Mouse (Mus musculus) liver, postnatal 0 days (tissue): ENCODE measurements around the gene Best2.

Source experiments
- CTCF ChIP-seq: sonication (generic); IDR thresholded peaks from 2 replicates; pipeline ENCODE4 v1.5.1; 2016; ENCODE audit warnings: antibody characterized with exemption, low read depth
- EP300 ChIP-seq: IDR thresholded peaks from 2 replicates; pipeline ENCODE4 v1.6.1; 2016; ENCODE audit warnings: antibody characterized with exemption, low read depth, mild to moderate bottlenecking

DNA sequence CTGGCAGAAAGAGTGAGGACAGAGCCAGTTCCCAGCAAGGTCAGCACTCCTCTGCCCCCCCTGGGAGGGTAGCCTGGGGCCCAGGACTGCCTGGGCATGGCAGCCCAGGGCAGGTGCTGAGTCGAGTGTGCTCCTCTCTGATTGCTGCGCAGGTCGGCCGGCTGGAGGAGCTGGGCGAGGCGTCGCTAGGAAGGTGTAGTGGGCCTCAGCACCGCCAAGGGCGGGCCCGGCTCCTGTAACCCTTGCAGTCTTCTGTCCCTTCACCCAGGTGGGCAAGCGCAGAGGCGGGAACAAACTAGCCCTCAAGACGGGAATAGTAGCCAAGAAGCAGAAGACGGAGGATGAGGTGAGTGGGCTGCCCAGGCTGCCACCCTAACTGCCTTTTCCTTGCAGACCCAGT lies 14.9 kb upstream of the Best2 start:
- TF ChIP-seq CTCF = no peak
- no peak for TF ChIP-seq EP300
